Mouse (Mus musculus): ENCODE results near the gene Mmp7. TPM values are rescaled to one million over a fixed set of nuclear protein-coding genes. Genes with fewer than 3 reads are reported as not detected.

Gene Mmp7
- polyA plus RNA-seq, 1 experiment from 2014 or later = not detected

DNA sequence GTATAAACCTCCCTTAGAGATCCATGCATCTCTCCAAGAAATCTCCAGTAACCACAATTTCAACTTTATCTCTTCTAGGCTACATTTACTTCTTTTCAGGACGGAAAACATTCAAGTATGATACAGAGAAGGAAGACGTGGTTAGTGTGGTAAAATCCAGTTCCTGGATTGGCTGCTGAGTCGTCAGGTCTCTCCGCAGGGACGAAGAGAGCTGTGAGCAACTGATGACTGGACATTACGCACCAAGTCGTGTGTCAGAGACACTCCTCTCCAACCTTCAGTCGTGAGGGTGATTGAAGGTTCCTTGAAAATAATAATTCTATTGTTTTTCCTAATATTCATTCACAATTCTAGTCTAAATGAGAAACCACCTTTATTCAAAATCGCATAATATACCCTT is 18.9 kb upstream of the Mmp7 start:
- Histone ChIP-seq H3K4me2 (ENCODE audit: low read depth, low read length) (no peak overlapping the region), H3K27ac (replicated peaks; ENCODE audit: low read depth, low read length) (no peak overlapping the region), H3K4me3 (ENCODE audit: low read depth, low read length) (no peak overlapping the region), H3K27me3 (replicated peaks; ENCODE audit: control insufficient read depth, insufficient read depth, low read length) (no peaks in the 10 kb centered on the region), H3K4me1 (ENCODE audit: control insufficient read depth, insufficient read depth, low read length) (no peaks in the 10 kb centered on the region), H3K36me3 (ENCODE audit: control insufficient read depth, insufficient read depth, low read length) (no peaks in the 10 kb centered on the region), H3K9ac (ENCODE audit: low read depth, low read length) (no peak overlapping the region), H3K9me3 (ENCODE audit: control insufficient read depth, low read length) (no peaks in the 10 kb centered on the region)
- ATAC-seq (ENCODE audit: low read depth) (no peak), DNase-seq (ENCODE audit: low spot score) (no peak)
- WGBS = 83% methylated on average over 9 of the region's 9 CpGs

DNA sequence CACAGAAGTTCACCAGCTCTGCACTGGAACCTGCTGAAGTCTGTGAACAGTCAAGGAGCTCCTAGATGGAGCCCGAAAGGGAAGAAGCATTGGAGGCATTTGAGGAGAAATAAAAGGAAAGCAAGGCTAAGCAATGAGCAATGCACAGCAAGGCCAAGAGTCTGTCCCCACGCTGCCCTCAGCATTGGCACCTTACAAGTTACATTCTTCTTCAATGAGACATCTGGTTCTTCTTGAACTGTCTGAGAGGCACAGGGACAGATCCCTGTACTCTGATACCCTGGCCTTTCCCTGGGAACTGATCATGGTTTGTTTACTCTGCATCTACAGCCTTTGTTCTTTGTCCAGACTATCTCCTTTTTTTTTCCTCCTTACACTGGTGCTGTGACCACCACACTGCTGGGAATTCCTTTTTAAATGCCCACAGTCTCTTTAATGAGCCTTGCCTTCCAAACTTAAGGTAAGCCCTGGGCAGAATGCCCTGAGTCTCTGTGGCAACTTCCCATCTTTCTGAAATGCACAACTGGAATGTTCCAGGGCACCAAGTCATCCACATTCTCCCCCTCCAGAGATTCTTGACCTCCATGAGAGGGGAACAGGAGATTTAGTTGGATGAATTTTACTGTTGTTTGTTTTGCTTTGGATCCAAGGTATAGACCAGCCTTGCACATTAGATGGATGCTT is 13.6 kb upstream of the Mmp7 start:
- Histone ChIP-seq H3K4me3 (ENCODE audit: low read depth, low read length) (no peak overlapping the region), H3K9me3 (ENCODE audit: control insufficient read depth, low read length) (no peaks in the 10 kb centered on the region), H3K4me2 (ENCODE audit: low read depth, low read length) (no peak overlapping the region), H3K36me3 (ENCODE audit: control insufficient read depth, insufficient read depth, low read length) (no peaks in the 10 kb centered on the region), H3K27me3 (replicated peaks; ENCODE audit: control insufficient read depth, insufficient read depth, low read length) (no peaks in the 10 kb centered on the region), H3K4me1 (ENCODE audit: control insufficient read depth, insufficient read depth, low read length) (no peaks in the 10 kb centered on the region), H3K9ac (ENCODE audit: low read depth, low read length) (no peak overlapping the region), H3K27ac (replicated peaks; ENCODE audit: low read depth, low read length) (no peak overlapping the region)
- DNase-seq (ENCODE audit: low spot score) = no peak
- no peak for ATAC-seq (ENCODE audit: low read depth)
- 66% methylated on average over 2 of the region's 2 CpGs for WGBS

DNA sequence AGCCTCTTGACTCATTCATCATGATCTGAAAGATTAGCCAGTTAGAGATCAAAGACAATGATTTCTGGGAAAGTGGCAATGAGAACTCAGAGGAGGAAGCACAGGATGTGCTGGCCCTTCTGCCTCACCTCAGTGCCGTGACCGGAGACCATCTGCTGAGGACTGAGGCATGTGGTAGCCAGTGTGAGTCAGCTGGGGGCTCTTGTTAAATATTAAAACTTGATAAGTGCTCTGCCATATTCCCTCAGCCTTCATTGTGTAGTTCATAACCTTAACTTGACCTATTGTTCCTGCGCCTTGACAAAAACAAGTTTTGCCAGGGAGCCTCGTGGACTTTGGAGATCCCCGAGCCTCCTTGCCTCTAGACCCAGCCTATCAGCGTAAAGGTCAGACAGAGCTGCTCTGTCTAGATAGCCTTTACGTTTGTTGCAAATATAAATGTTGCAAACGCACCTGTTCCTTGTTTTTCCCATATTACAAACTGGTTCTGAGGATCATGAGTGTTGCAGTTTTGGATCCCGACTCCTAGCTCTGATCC is 9.7 kb upstream of the Mmp7 start:
- Histone ChIP-seq H3K9me3 (ENCODE audit: control insufficient read depth, low read length) (no peaks in the 10 kb centered on the region), H3K27ac (replicated peaks; ENCODE audit: low read depth, low read length) (no peak overlapping the region), H3K4me1 (ENCODE audit: control insufficient read depth, insufficient read depth, low read length) (no peaks in the 10 kb centered on the region), H3K36me3 (ENCODE audit: control insufficient read depth, insufficient read depth, low read length) (no peaks in the 10 kb centered on the region), H3K9ac (ENCODE audit: low read depth, low read length) (no peak overlapping the region), H3K4me3 (ENCODE audit: low read depth, low read length) (no peak overlapping the region), H3K27me3 (replicated peaks; ENCODE audit: control insufficient read depth, insufficient read depth, low read length) (no peaks in the 10 kb centered on the region), H3K4me2 (ENCODE audit: low read depth, low read length) (no peak overlapping the region)
- no peak for ATAC-seq (ENCODE audit: low read depth)
- DNase-seq (ENCODE audit: low spot score) = no peak
- 88% methylated on average over 9 of the region's 9 CpGs for WGBS

DNA sequence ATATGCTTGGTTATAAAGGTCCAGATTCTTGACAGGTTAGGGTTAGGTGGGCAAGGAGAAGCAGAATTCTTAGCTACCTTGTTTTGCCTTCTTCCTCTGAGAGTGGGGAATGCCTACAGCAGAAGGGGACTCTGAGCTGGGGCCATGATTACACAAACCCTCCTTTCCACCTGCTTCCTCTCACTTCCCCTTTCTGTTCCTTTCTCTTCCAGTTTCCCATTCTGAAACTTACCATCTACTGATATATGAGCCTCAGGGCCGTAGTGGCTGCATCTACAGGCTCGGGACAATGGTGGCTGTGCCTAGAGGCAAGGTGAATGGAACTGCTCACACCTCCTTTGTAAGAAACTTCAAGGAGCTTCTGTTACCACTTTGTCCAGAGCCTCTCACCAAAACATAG is 5.9 kb upstream of the Mmp7 start:
- H3K4me2 ChIP-seq (ENCODE audit: low read depth, low read length) = no peak overlapping the region
- 76% methylated on average over 2 of the region's 2 CpGs for WGBS
- H3K27me3 ChIP-seq (replicated peaks; ENCODE audit: control insufficient read depth, insufficient read depth, low read length) = no peaks in the 10 kb centered on the region
- no peak overlapping the region for H3K4me3 ChIP-seq (ENCODE audit: low read depth, low read length)
- ATAC-seq (ENCODE audit: low read depth) = no peak
- H3K4me1 ChIP-seq (ENCODE audit: control insufficient read depth, insufficient read depth, low read length) = no peaks in the 10 kb centered on the region
- no peaks in the 10 kb centered on the region for H3K36me3 ChIP-seq (ENCODE audit: control insufficient read depth, insufficient read depth, low read length)
- DNase-seq (ENCODE audit: low spot score) = no peak
- no peak overlapping the region for H3K9ac ChIP-seq (ENCODE audit: low read depth, low read length)
- no peak overlapping the region for H3K27ac ChIP-seq (replicated peaks; ENCODE audit: low read depth, low read length)
- H3K9me3 ChIP-seq (ENCODE audit: control insufficient read depth, low read length) = no peaks in the 10 kb centered on the region

DNA sequence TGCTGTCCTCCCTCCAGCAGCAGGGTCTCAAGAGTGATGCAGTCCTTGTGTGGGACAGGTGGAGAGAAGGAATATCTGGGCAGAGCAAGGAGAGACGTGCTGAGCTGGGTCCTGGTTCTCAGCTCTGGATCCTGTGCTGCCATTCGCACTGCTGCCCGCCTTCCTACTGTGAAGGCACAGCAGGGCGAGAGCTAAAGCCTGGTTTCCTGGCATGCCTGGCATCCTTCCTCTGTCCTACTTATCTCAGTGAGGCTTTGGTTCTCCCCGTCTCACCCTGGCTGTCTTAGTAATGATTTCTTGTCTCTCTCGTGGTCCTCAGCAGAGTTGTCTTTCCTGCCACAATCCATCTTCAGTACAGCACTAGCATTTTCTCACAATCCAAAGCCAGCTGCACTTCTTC is 2.1 kb upstream of the Mmp7 start:
- Histone ChIP-seq H3K36me3 (ENCODE audit: control insufficient read depth, insufficient read depth, low read length) (no peaks in the 10 kb centered on the region), H3K4me2 (ENCODE audit: low read depth, low read length) (no peak overlapping the region), H3K9me3 (ENCODE audit: control insufficient read depth, low read length) (no peaks in the 10 kb centered on the region), H3K27me3 (replicated peaks; ENCODE audit: control insufficient read depth, insufficient read depth, low read length) (no peaks in the 10 kb centered on the region), H3K27ac (replicated peaks; ENCODE audit: low read depth, low read length) (no peak overlapping the region), H3K9ac (ENCODE audit: low read depth, low read length) (no peak overlapping the region), H3K4me3 (ENCODE audit: low read depth, low read length) (no peak overlapping the region), H3K4me1 (ENCODE audit: control insufficient read depth, insufficient read depth, low read length) (no peaks in the 10 kb centered on the region)
- 54% methylated on average over 6 of the region's 6 CpGs for WGBS
- ATAC-seq (ENCODE audit: low read depth) (no peak), DNase-seq (ENCODE audit: low spot score) (no peak)

DNA sequence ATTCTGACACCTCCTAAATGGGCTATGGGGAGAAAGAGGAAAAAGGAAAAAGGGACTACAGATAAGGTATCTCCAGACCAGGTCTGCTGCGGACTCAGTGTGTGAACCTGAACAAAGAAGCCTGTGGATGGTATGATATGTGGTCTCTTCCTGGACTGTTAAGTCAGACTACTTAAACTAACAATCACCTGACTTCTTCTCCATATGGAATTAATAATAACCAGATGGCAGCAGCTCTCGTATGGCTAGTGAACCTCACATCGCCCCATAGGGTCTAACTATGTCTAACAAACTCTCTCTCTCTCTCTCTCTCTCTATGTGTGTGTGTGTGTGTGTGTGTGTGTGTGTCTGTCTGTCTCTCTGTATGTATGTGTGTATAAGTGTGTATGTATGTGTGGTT is 2.1 kb downstream of the Mmp7 start:
- Histone ChIP-seq H3K36me3 (ENCODE audit: control insufficient read depth, insufficient read depth, low read length) (no peaks in the 10 kb centered on the region), H3K4me1 (ENCODE audit: control insufficient read depth, insufficient read depth, low read length) (no peaks in the 10 kb centered on the region), H3K9me3 (ENCODE audit: control insufficient read depth, low read length) (no peaks in the 10 kb centered on the region), H3K4me2 (ENCODE audit: low read depth, low read length) (no peak overlapping the region), H3K9ac (ENCODE audit: low read depth, low read length) (no peak overlapping the region), H3K27ac (replicated peaks; ENCODE audit: low read depth, low read length) (no peak overlapping the region), H3K4me3 (ENCODE audit: low read depth, low read length) (no peak overlapping the region), H3K27me3 (replicated peaks; ENCODE audit: control insufficient read depth, insufficient read depth, low read length) (no peaks in the 10 kb centered on the region)
- ATAC-seq (ENCODE audit: low read depth) (no peak), DNase-seq (ENCODE audit: low spot score) (no peak)
- WGBS = 55% methylated on average over 3 of the region's 3 CpGs

DNA sequence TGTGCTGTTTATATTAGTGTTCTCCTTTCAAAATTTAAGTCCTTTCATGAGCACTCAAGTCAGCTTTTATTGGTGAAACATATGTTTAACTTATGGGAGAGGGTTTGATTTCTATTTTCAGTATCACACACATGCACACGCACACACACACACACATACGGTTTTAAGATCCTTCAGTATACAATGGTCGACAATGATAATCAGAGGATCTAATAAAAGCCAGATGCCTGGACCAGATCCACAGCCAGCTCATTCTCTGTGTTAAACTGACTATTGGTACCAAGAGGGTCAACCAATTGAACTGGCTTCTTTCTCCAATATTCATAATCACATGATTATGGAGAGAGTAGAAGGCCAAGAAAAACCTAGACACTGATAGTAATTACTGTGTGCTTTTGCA is 3.8 kb downstream of the Mmp7 start:
- WGBS = 51% methylated on average over 3 of the region's 3 CpGs
- H3K4me3 ChIP-seq (ENCODE audit: low read depth, low read length) = no peak overlapping the region
- no peak overlapping the region for H3K4me2 ChIP-seq (ENCODE audit: low read depth, low read length)
- ATAC-seq (ENCODE audit: low read depth) = no peak
- no peak overlapping the region for H3K27ac ChIP-seq (replicated peaks; ENCODE audit: low read depth, low read length)
- DNase-seq (ENCODE audit: low spot score) = peak; percentile 68
- H3K9ac ChIP-seq (ENCODE audit: low read depth, low read length) = no peak overlapping the region
- H3K4me1 ChIP-seq (ENCODE audit: control insufficient read depth, insufficient read depth, low read length) = no peaks in the 10 kb centered on the region
- no peaks in the 10 kb centered on the region for H3K36me3 ChIP-seq (ENCODE audit: control insufficient read depth, insufficient read depth, low read length)
- H3K9me3 ChIP-seq (ENCODE audit: control insufficient read depth, low read length) = no peaks in the 10 kb centered on the region
- H3K27me3 ChIP-seq (replicated peaks; ENCODE audit: control insufficient read depth, insufficient read depth, low read length) = no peaks in the 10 kb centered on the region

DNA sequence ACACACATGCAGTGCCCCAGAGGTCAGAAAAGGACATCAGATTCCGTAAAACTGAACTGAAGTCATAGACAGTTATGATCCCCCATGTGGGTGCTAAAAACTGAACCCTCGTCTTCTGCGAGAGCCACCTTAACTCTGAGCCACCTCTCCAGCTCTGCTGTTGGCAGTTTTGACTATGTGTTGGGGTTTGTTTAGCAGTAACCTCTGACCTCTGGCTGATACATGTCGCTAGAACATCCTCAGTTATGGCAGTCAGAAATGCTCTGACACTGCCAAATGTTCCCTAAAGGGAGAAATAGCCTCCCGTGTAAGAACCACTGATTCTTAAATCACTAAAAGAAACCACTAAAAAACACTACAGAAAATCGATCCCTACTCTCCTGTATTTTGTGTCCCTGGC is 16.8 kb downstream of the Mmp7 start:
- Histone ChIP-seq H3K36me3 (ENCODE audit: control insufficient read depth, insufficient read depth, low read length) (no peaks in the 10 kb centered on the region), H3K27me3 (replicated peaks; ENCODE audit: control insufficient read depth, insufficient read depth, low read length) (no peaks in the 10 kb centered on the region), H3K27ac (replicated peaks; ENCODE audit: low read depth, low read length) (no peak overlapping the region), H3K4me1 (ENCODE audit: control insufficient read depth, insufficient read depth, low read length) (no peaks in the 10 kb centered on the region), H3K9me3 (ENCODE audit: control insufficient read depth, low read length) (no peaks in the 10 kb centered on the region), H3K4me2 (ENCODE audit: low read depth, low read length) (no peak overlapping the region), H3K9ac (ENCODE audit: low read depth, low read length) (no peak overlapping the region), H3K4me3 (ENCODE audit: low read depth, low read length) (no peak overlapping the region)
- ATAC-seq (ENCODE audit: low read depth) = no peak
- WGBS = 66% methylated on average over 6 of the region's 6 CpGs
- DNase-seq (ENCODE audit: low spot score) = no peak

DNA sequence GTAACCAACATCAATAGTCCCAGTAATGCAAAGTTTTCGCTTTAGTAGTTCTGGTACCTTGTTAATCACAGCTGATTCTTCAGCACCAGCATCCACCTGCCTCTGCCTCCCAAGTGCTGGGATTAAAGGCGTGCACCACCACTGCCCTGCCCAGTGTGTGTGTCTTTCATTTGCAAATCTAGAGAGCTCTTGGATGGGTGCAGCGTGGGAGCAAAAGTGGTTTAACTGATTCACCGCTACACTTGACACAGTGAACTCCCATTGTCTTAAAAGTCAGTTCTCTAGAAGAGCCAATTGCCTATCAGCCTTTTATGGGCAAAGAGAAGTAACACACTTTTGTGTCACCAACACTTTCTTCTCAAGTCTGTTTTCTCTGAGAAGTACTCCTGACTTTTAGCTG is 19.3 kb downstream of the Mmp7 start:
- DNase-seq (ENCODE audit: low spot score) = no peak

More for the DNA sequence above, 19.3 kb downstream of the Mmp7 start:
- H3K9ac ChIP-seq (ENCODE audit: low read depth, low read length) = no peak overlapping the region
- no peaks in the 10 kb centered on the region for H3K9me3 ChIP-seq (ENCODE audit: control insufficient read depth, low read length)
- no peaks in the 10 kb centered on the region for H3K27me3 ChIP-seq (replicated peaks; ENCODE audit: control insufficient read depth, insufficient read depth, low read length)
- no peak overlapping the region for H3K27ac ChIP-seq (replicated peaks; ENCODE audit: low read depth, low read length)
- no peak overlapping the region for H3K4me2 ChIP-seq (ENCODE audit: low read depth, low read length)
- no peaks in the 10 kb centered on the region for H3K36me3 ChIP-seq (ENCODE audit: control insufficient read depth, insufficient read depth, low read length)
- H3K4me1 ChIP-seq (ENCODE audit: control insufficient read depth, insufficient read depth, low read length) = no peaks in the 10 kb centered on the region
- ATAC-seq (ENCODE audit: low read depth) = no peak
- WGBS = 85% methylated on average over 4 of the region's 4 CpGs
- no peak overlapping the region for H3K4me3 ChIP-seq (ENCODE audit: low read depth, low read length)
